Mouse (Mus musculus) cerebellum, postnatal 36 days (tissue): ENCODE measurements around the gene BC055324.
"Not testable (repeated sequence)": the region's sequence is repeated elsewhere in the genome, so short reads cannot be mapped to it uniquely, and the experiment has no call there.

Experiments used
- DNase-seq, 2 experiments: peaks; one replicate each; pipeline ENCODE4 v3.0.0; 2021 to 2022; ENCODE audit warnings: mixed read lengths in 2 of 2

Gene BC055324

GRCm38 (mm10) chr1:163994721-163995608 is at the start of gene BC055324, which contains the start of gene Mettl18:
TSS of gene BC055324 (minus strand) at chr1:163994796.
TSS of gene Mettl18 (plus strand) at chr1:163994889.
- peak; percentile 86 to 87 for DNase-seq

GRCm38 (mm10) chr1:164043549-164043948 is 49.0 kb upstream of the BC055324 start:
- DNase-seq, result no peak

- DNase-seq, result no peak
Measured at GRCm38 (mm10) chr1:164040385-164041135, 46.0 kb upstream of the BC055324 start.

- DNase-seq, result peak in 1 of 2 experiments; percentile 2
Measured at GRCm38 (mm10) chr1:164027416-164027815, 32.8 kb upstream of the BC055324 start.

- DNase-seq, result no peak
Measured at GRCm38 (mm10) chr1:164025685-164026084, 31.1 kb upstream of the BC055324 start.

- not testable (repeated sequence) for DNase-seq
Measured at GRCm38 (mm10) chr1:164022106-164022505, 27.5 kb upstream of the BC055324 start.

- DNase-seq, result not testable (repeated sequence)
Measured at GRCm38 (mm10) chr1:164020746-164021145, 26.1 kb upstream of the BC055324 start.

GRCm38 (mm10) chr1:164019789-164020188 is 25.2 kb upstream of the BC055324 start:
- no peak for DNase-seq

- DNase-seq, result no peak
Measured at GRCm38 (mm10) chr1:164018221-164018896, 23.8 kb upstream of the BC055324 start.

- DNase-seq, result no peak
Measured at GRCm38 (mm10) chr1:164014616-164015015, 20.0 kb upstream of the BC055324 start.

- DNase-seq, result no peak
Measured at GRCm38 (mm10) chr1:164009235-164009634, 14.6 kb upstream of the BC055324 start.

GRCm38 (mm10) chr1:164004311-164004710 is 9.7 kb upstream of the BC055324 start:
- no peak for DNase-seq

- no peak for DNase-seq
Measured at GRCm38 (mm10) chr1:164001831-164002452, 7.3 kb upstream of the BC055324 start.

- no peak for DNase-seq
Measured at GRCm38 (mm10) chr1:163995609-163995913, 965 bp upstream of the BC055324 start.

GRCm38 (mm10) chr1:163994173-163994720 is 349 bp downstream of the BC055324 start:
- DNase-seq, result no peak

- no peak for DNase-seq
Measured at GRCm38 (mm10) chr1:163992371-163992770, 2.2 kb downstream of the BC055324 start.

GRCm38 (mm10) chr1:163976515-163976914 is 18.1 kb downstream of the BC055324 start:
- DNase-seq, result no peak

- DNase-seq, result no peak
Measured at GRCm38 (mm10) chr1:163975088-163975487, 19.5 kb downstream of the BC055324 start.

GRCm38 (mm10) chr1:163974471-163974870 is 20.1 kb downstream of the BC055324 start:
- no peak for DNase-seq

GRCm38 (mm10) chr1:163964008-163964689 is 30.4 kb downstream of the BC055324 start:
- no peak for DNase-seq

GRCm38 (mm10) chr1:163958036-163958435 is 36.6 kb downstream of the BC055324 start:
- DNase-seq, result no peak

- DNase-seq, result no peak
Measured at GRCm38 (mm10) chr1:163953396-163953795, 41.2 kb downstream of the BC055324 start.
